Mouse (Mus musculus): Measurements from ENCODE around the gene Kcnab3. TPM values are rescaled to one million over a fixed set of nuclear protein-coding genes. Genes with fewer than 3 reads are reported as not detected.
A peak's percentile ranks its signal among the peaks of the same experiment; 100 is the strongest.

Kcnab3 gene
- polyA plus RNA-seq, 1 experiment from 2014 or later, result 0.48 TPM

DNA sequence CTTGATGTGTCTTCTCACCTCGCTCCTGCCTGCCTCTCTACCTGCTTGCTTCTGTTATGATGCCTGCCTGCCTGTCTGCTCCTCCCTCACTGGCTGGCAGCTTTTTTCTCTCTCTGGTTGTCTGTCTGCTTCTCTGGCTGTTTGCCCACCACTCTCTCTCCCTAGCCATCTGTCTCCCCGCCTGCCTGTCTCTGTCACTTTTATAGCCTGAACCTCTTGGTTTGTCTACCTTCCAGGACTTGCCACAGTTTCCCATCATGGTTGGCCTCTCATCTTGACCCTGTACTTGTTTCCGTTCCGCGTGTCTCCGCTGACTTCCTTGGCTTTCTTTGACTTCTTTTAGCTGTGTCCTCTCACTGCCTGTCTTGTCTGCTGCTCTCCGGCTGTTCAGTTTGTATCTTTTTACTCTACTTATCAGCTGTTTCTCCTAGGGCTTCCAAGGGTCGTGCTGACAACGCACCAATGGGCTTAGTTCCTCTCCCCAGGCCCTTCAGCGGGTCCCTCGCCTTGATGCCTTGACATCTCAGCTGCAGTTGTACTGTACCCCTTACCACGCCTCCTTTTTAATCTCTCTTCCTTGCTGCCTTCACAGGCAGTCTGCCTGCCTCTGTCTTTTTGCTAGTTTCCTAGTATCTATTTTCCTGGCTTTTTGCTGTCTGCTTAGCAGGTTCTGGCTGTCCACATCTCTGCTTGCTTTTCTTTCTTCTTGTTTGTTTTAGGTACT, 46.2 kb downstream of the Kcnab3 start:
- ATAC-seq (ENCODE audit: extremely low read depth, insufficient number of reproducible peaks, low FRiP score, low TSS enrichment), result no peak
- H3K9ac ChIP-seq, result peak overlapping the region; percentile 56

DNA sequence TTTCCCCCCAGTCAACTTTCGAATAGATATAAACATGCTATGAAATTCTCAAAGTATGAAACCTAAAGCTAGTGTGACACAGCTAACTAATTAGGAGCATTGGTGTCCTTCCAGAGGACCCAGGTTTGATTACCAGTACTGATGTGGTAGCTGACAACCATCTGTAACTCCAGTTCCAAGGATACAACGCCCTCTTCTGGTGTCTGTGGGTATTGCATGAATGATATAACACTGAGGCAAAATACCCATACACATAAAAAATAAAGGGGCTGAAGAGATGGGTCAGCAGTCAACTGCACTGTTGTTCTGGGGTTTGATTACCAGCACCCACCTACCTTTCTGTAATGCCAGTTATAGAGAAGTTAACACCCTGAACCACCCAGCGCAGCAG, 46.7 kb downstream of the Kcnab3 start:
- no peak overlapping the region for H3K9ac ChIP-seq
- H3K27me3 ChIP-seq (replicated peaks), result no peaks in the 10 kb centered on the region
- peaks cover 27% of the 10 kb centered on the region for H3K36me3 ChIP-seq
- H3K4me3 ChIP-seq, result no peak overlapping the region
- H3K9me3 ChIP-seq, result no peaks in the 10 kb centered on the region
- WGBS, result 52% methylated on average over 3 of the region's 3 CpGs
- peak overlapping the region; percentile 75 for H3K27ac ChIP-seq (replicated peaks)
- no peak for ATAC-seq (ENCODE audit: extremely low read depth, insufficient number of reproducible peaks, low FRiP score, low TSS enrichment)
- H3K4me2 ChIP-seq, result peak overlapping the region; percentile 53
- peaks cover 42% of the 10 kb centered on the region for H3K4me1 ChIP-seq

More for the DNA sequence above, 46.2 kb downstream of the Kcnab3 start:
- peaks cover 23% of the 10 kb centered on the region for H3K36me3 ChIP-seq
- 16% methylated on average over 12 of the region's 12 CpGs for WGBS
- H3K9me3 ChIP-seq, result no peaks in the 10 kb centered on the region
- H3K27me3 ChIP-seq (replicated peaks), result no peaks in the 10 kb centered on the region
- H3K27ac ChIP-seq (replicated peaks), result peak overlapping the region; percentile 75
- H3K4me2 ChIP-seq, result peak overlapping the region; percentile 53
- H3K4me1 ChIP-seq, result peaks cover 48% of the 10 kb centered on the region
- peak overlapping the region; percentile 16; the same call in 1 of the 2 replicates for H3K4me3 ChIP-seq

DNA sequence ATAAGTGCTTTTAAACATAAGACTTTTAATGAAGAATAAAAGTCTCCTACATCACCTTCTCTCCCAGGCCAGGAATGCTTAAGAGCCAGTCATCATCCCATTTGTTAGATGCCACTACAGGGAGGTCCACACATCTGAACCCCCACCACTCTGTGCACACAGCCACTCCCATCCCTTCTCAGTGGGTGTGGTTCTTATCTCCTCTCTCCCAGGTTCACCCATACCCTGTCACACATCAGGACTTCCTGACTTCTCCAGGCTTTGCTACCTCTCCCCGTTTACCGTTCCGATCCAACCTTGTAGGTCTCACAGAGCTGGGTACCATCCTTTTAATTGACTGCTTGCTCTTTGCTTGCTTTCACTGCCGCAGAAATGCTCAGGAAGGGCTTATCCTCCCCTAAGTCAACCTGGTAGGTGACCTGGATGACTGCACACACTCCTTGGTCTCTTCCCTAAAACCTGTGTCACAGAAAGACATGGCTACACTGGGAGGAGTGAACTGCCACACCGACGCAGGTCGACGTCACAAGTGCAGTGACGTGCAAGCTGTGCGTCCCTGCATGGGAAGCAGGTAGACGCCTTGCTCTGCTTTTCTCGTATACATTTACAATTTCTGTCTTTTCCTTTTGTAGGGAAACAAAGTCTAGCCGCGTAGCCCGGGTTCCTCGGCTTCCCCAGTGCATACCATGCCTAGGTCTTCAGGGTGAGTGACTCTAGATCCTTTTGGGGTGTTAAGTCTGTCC, 47.3 kb downstream of the Kcnab3 start:
- H3K36me3 ChIP-seq, result peaks cover 28% of the 10 kb centered on the region
- H3K4me1 ChIP-seq, result peaks cover 38% of the 10 kb centered on the region
- no peak overlapping the region for H3K27ac ChIP-seq (replicated peaks)
- H3K4me3 ChIP-seq, result no peak overlapping the region
- H3K9me3 ChIP-seq, result no peaks in the 10 kb centered on the region
- H3K4me2 ChIP-seq, result peak overlapping the region; percentile 43
- H3K27me3 ChIP-seq (replicated peaks), result no peaks in the 10 kb centered on the region
- no peak for ATAC-seq (ENCODE audit: extremely low read depth, insufficient number of reproducible peaks, low FRiP score, low TSS enrichment)
- WGBS, result 83% methylated on average over 16 of the region's 16 CpGs
- 0 out of 2 replicates have a peak overlapping the region, but pooled peaks have one; percentile 55 for H3K9ac ChIP-seq

DNA sequence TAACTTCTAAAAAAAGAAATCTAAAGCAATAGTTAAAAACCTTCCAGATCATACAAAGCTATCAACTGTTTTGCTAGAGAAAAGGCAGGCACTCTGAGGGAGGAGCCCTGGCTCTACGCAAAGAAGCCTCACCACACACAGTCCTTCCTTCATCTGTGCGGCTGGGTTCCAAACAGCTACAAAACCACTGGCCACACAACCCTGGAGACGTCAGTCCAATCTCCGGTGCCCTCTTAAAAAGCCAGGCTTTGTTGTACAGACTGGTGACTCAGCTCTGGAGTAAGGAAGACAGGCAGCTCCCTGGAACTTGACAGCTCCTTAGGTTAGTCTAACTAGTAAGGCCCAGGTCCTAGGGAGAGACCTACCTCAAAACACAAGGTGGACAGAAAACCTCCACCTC, 49.6 kb downstream of the Kcnab3 start:
- WGBS, result 83% methylated on average over 4 of the region's 4 CpGs
- no peaks in the 10 kb centered on the region for H3K9me3 ChIP-seq

DNA sequence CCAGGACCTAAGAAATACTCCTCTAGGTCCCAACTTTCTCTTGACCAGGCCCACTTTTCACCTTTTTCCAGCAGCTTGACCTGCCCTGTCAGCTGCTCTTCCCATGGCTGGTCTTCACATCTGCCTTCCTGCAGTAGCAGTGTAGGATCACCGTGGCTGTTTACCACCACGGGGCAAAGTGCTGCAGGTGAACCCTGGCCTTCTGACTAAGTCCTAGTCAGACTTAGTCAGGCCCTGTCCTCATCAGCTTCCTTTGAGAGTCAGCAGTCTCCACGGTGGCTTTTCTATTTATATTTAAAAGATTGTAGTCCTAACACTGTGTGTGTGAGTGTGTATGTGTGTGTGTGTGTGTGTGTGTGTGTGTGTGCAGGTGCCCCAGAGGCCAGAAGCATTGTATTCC, 51.7 kb downstream of the Kcnab3 start:
- no peak for ATAC-seq (ENCODE audit: extremely low read depth, insufficient number of reproducible peaks, low FRiP score, low TSS enrichment)
- H3K27me3 ChIP-seq (replicated peaks), result no peaks in the 10 kb centered on the region
- H3K4me3 ChIP-seq, result no peak overlapping the region
- H3K4me1 ChIP-seq, result peaks cover 23% of the 10 kb centered on the region
- H3K27ac ChIP-seq (replicated peaks), result no peak overlapping the region
- H3K9ac ChIP-seq, result no peak overlapping the region
- 67% methylated on average over 3 of the region's 3 CpGs for WGBS
- H3K36me3 ChIP-seq, result peaks cover 26% of the 10 kb centered on the region
- no peaks in the 10 kb centered on the region for H3K9me3 ChIP-seq
- H3K4me2 ChIP-seq, result no peak overlapping the region

More for the DNA sequence above, 49.6 kb downstream of the Kcnab3 start:
- Histone ChIP-seq H3K9ac (no peak overlapping the region), H3K27me3 (replicated peaks) (no peaks in the 10 kb centered on the region), H3K4me1 (peaks cover 32% of the 10 kb centered on the region), H3K4me3 (no peak overlapping the region), H3K4me2 (no peak overlapping the region), H3K36me3 (peaks cover 28% of the 10 kb centered on the region), H3K27ac (replicated peaks) (no peak overlapping the region)
- no peak for ATAC-seq (ENCODE audit: extremely low read depth, insufficient number of reproducible peaks, low FRiP score, low TSS enrichment)

DNA sequence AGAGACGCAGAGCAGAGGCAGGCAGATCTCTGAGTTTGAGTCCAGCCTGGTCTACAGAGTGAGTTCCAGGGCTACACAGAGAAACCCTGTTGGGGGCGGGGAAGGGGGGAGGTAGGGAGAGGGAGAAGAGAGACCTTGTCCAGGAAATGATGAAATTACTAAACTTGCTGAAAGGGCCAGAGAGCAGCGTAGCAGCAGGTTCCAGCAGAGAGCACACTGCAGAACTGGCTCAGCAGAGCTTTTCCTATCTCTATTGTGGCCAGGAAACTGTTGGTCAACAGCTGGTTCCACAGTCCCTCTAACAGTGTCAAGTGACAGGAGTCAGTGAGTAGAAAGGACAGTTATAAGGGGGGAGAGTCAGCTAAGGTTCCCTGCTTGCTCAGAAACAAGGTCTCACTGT, 53.5 kb downstream of the Kcnab3 start:
- no peaks in the 10 kb centered on the region for H3K9me3 ChIP-seq
- no peak for ATAC-seq (ENCODE audit: extremely low read depth, insufficient number of reproducible peaks, low FRiP score, low TSS enrichment)
- H3K4me3 ChIP-seq, result no peak overlapping the region
- peaks cover 18% of the 10 kb centered on the region for H3K4me1 ChIP-seq
- no peaks in the 10 kb centered on the region for H3K27me3 ChIP-seq (replicated peaks)
- no peak overlapping the region for H3K9ac ChIP-seq
- H3K36me3 ChIP-seq, result peaks cover 10% of the 10 kb centered on the region
- WGBS, result 78% methylated on average over 3 of the region's 3 CpGs
- H3K27ac ChIP-seq (replicated peaks), result no peak overlapping the region
- no peak overlapping the region for H3K4me2 ChIP-seq

DNA sequence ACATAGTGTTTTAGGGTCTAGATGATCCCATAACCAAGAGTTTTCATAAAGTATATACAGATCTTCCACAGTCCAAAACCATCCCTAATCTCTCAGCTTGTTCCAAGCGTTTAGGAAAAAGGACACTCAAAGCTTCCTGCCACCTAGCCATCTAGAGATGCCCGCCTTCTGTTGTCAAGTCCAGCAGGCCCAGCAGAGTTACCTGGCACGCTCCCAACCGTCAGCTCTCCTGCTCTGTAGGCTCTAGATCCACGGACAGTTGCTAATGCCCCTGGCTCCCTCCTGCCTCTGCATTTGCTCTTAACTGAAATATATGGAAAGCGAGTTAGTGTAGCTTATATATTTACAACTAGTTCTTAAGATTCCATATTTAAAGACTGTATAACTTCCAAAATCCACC, 55.3 kb downstream of the Kcnab3 start:
- 62% methylated on average over 6 of the region's 6 CpGs for WGBS

More for the DNA sequence above, 55.3 kb downstream of the Kcnab3 start:
- no peak overlapping the region for H3K4me2 ChIP-seq
- H3K36me3 ChIP-seq, result peaks cover 5% of the 10 kb centered on the region; the same call in 1 of the 2 replicates
- no peak for ATAC-seq (ENCODE audit: extremely low read depth, insufficient number of reproducible peaks, low FRiP score, low TSS enrichment)
- no peaks in the 10 kb centered on the region for H3K27me3 ChIP-seq (replicated peaks)
- H3K9me3 ChIP-seq, result no peaks in the 10 kb centered on the region
- H3K9ac ChIP-seq, result no peak overlapping the region
- H3K4me1 ChIP-seq, result peaks cover 18% of the 10 kb centered on the region
- no peak overlapping the region for H3K4me3 ChIP-seq
- H3K27ac ChIP-seq (replicated peaks), result no peak overlapping the region

Other genes starting within 250 kb of the Kcnab3 start
- 79.5 and 82.1 TPM in 2 replicates for gene Vamp2, start 237.8 kb upstream of the Kcnab3 start, polyA plus RNA-seq (2015; fragmentation: Nextera tagmentation; extraction: Ambion mirVana)
- gene Per1, start 231.0 kb upstream of the Kcnab3 start, polyA plus RNA-seq (2015; fragmentation: Nextera tagmentation; extraction: Ambion mirVana), result 8.6 and 9.0 TPM in 2 replicates
- gene Hes7, start 205.9 kb upstream of the Kcnab3 start, polyA plus RNA-seq (2015; fragmentation: Nextera tagmentation; extraction: Ambion mirVana), result 0.47 and 0.67 TPM in 2 replicates
- gene 9130213A22Rik, start 203.7 kb upstream of the Kcnab3 start, polyA plus RNA-seq (2015; fragmentation: Nextera tagmentation; extraction: Ambion mirVana), result 0.41 and 0.60 TPM in 2 replicates
- gene Aloxe3, start 200.4 kb upstream of the Kcnab3 start, polyA plus RNA-seq (2015; fragmentation: Nextera tagmentation; extraction: Ambion mirVana), result 0.13 and 0.14 TPM in 2 replicates
- gene Alox12b, start 169.3 kb upstream of the Kcnab3 start, polyA plus RNA-seq (2015; fragmentation: Nextera tagmentation; extraction: Ambion mirVana), result not detected in 2 replicates
- gene Alox8, start 128.4 kb upstream of the Kcnab3 start, polyA plus RNA-seq (2015; fragmentation: Nextera tagmentation; extraction: Ambion mirVana), result 1.1 and 1.5 TPM in 2 replicates
- 0.06 and 0.12 TPM in 2 replicates for gene Gucy2e, start 89.2 kb upstream of the Kcnab3 start, polyA plus RNA-seq (2015; fragmentation: Nextera tagmentation; extraction: Ambion mirVana)
- 13.7 and 15.3 TPM in 2 replicates for gene Cntrob, start 2.5 kb upstream of the Kcnab3 start, polyA plus RNA-seq (2015; fragmentation: Nextera tagmentation; extraction: Ambion mirVana)
- 173 and 201 TPM in 2 replicates for gene Trappc1, start 2.3 kb upstream of the Kcnab3 start, polyA plus RNA-seq (2015; fragmentation: Nextera tagmentation; extraction: Ambion mirVana)
- gene Rnf227, start 14.2 kb downstream of the Kcnab3 start, polyA plus RNA-seq (2015; fragmentation: Nextera tagmentation; extraction: Ambion mirVana), result 6.2 and 8.3 TPM in 2 replicates
- 18.0 and 18.8 TPM in 2 replicates for gene Chd3, start 43.1 kb downstream of the Kcnab3 start, polyA plus RNA-seq (2015; fragmentation: Nextera tagmentation; extraction: Ambion mirVana)
- gene Naa38, start 69.2 kb downstream of the Kcnab3 start, polyA plus RNA-seq (2015; fragmentation: Nextera tagmentation; extraction: Ambion mirVana), result 135 and 139 TPM in 2 replicates
- gene Cyb5d1, start 69.4 kb downstream of the Kcnab3 start, polyA plus RNA-seq (2015; fragmentation: Nextera tagmentation; extraction: Ambion mirVana), result 21.2 and 21.5 TPM in 2 replicates
- gene Tmem88, start 72.0 kb downstream of the Kcnab3 start, polyA plus RNA-seq (2015; fragmentation: Nextera tagmentation; extraction: Ambion mirVana), result 40.0 and 40.5 TPM in 2 replicates
- 20.9 and 21.6 TPM in 2 replicates for gene Kdm6b, start 87.4 kb downstream of the Kcnab3 start, polyA plus RNA-seq (2015; fragmentation: Nextera tagmentation; extraction: Ambion mirVana)
- 0.07 and 0.28 TPM in 2 replicates for gene Dnah2, start 222.9 kb downstream of the Kcnab3 start, polyA plus RNA-seq (2015; fragmentation: Nextera tagmentation; extraction: Ambion mirVana)
- gene Efnb3, start 233.9 kb downstream of the Kcnab3 start, polyA plus RNA-seq (2015; fragmentation: Nextera tagmentation; extraction: Ambion mirVana), result 56.2 and 59.9 TPM in 2 replicates

Data from heart, embryonic 13.5 days (tissue).